Mouse (Mus musculus) intestine, postnatal 0 days (tissue): ENCODE results near the gene Tln2. TPM values are rescaled to one million over a fixed set of nuclear protein-coding genes. Genes with fewer than 3 reads are reported as not detected.

Experiments used
- ATAC-seq: fragments of 200-750 bp; cut with Nextera tagmentation; 2 replicates; pipeline ENCODE4 v1.8.0; 2017; ENCODE audit warnings: mild to moderate bottlenecking, moderate TSS enrichment, moderate library complexity
- H3K27ac ChIP-seq: fragments of 300-500 bp; sonication (generic); 2 replicates; pipeline ENCODE4 v1.5.1; 2014; ENCODE audit warnings: mild to moderate bottlenecking, low read depth, low read length, moderate library complexity
- H3K27me3 ChIP-seq: fragments of 300-500 bp; sonication (generic); replicated peaks from 2 replicates; pipeline ENCODE4 v1.6.1; 2014; ENCODE audit warnings: low read length, mixed read lengths; ENCODE audit not compliant: control insufficient read depth, insufficient read depth
- H3K36me3 ChIP-seq: fragments of 300-500 bp; sonication (generic); 2 replicates; pipeline ENCODE4 v1.6.1; 2014; ENCODE audit warnings: mild to moderate bottlenecking, moderate library complexity; ENCODE audit not compliant: control insufficient read depth, insufficient read depth
- H3K4me1 ChIP-seq: fragments of 300-500 bp; sonication (generic); replicated peaks from 2 replicates; pipeline ENCODE4 v1.6.1; 2014; ENCODE audit warnings: antibody characterized with exemption, low read length, mixed read lengths; ENCODE audit not compliant: control insufficient read depth, insufficient read depth
- H3K4me2 ChIP-seq: fragments of 300-500 bp; sonication (generic); replicated peaks from 2 replicates; pipeline ENCODE4 v1.6.1; 2014; ENCODE audit warnings: low read depth, mild to moderate bottlenecking, moderate library complexity
- H3K4me3 ChIP-seq: fragments of 300-500 bp; sonication (generic); 2 replicates; pipeline ENCODE4 v1.5.1; 2014; ENCODE audit warnings: low read depth, low read length
- H3K9ac ChIP-seq: fragments of 300-500 bp; sonication (generic); 2 replicates; pipeline ENCODE4 v1.6.1; 2014; ENCODE audit warnings: mild to moderate bottlenecking, low read depth, low read length
- H3K9me3 ChIP-seq: fragments of 300-500 bp; sonication (generic); 2 replicates; pipeline ENCODE4 v1.6.1; 2016; ENCODE audit warnings: mixed run types; ENCODE audit not compliant: control insufficient read depth
- CTCF ChIP-seq: sonication (generic); IDR thresholded peaks from 2 replicates; pipeline ENCODE4 v1.5.1; 2016; ENCODE audit warnings: low read depth, mild to moderate bottlenecking, control low read depth, antibody characterized with exemption, moderate library complexity
- WGBS: fragments of 180-500 bp; shearing (Covaris S2); extraction: QIAGEN DNeasy Blood & Tissue Kit; methylation state at CpG from one replicate; pipeline ENCODE4 v1.1.7; 2014; 5-methylcytosine and 5-hydroxymethylcytosine counted together
- polyA plus RNA-seq: library from polyadenylated mRNA; unstranded; fragments of >200 nt; fragmentation: Nextera tagmentation; extraction: Ambion mirVana; gene quantifications from 2 replicates; pipeline ENCODE4 v1.2.1, GENCODE M21; 2015

Gene Tln2
- polyA plus RNA-seq, 1 experiment from 2014 or later, result 8.8 TPM

GRCm38 (mm10) chr9:67602347-67602746, 42.8 kb upstream of the Tln2 start:
- Histone ChIP-seq H3K9me3 (no peaks in the 10 kb centered on the region), H3K4me2 (no peak overlapping the region), H3K27ac (no peak overlapping the region), H3K4me3 (no peak overlapping the region), H3K9ac (no peak overlapping the region), H3K27me3 (no peaks in the 10 kb centered on the region), H3K4me1 (no peaks in the 10 kb centered on the region), H3K36me3 (no peaks in the 10 kb centered on the region)
- no peak for ATAC-seq
- no peak for TF ChIP-seq CTCF
- 90% methylated on average over 5 of the region's 5 CpGs for WGBS

- Histone ChIP-seq H3K9me3 (no peaks in the 10 kb centered on the region), H3K4me1 (no peaks in the 10 kb centered on the region), H3K27me3 (no peaks in the 10 kb centered on the region), H3K4me2 (no peak overlapping the region), H3K27ac (no peak overlapping the region), H3K4me3 (no peak overlapping the region), H3K9ac (no peak overlapping the region), H3K36me3 (no peaks in the 10 kb centered on the region)
- 79% methylated on average over 5 of the region's 5 CpGs for WGBS
- no peak for TF ChIP-seq CTCF
- ATAC-seq, result no peak
Measured at GRCm38 (mm10) chr9:67595221-67595620, 35.7 kb upstream of the Tln2 start.

- Histone ChIP-seq H3K4me3 (no peak overlapping the region), H3K9ac (no peak overlapping the region), H3K9me3 (no peaks in the 10 kb centered on the region), H3K27ac (no peak overlapping the region), H3K36me3 (no peaks in the 10 kb centered on the region), H3K4me2 (no peak overlapping the region), H3K4me1 (no peaks in the 10 kb centered on the region), H3K27me3 (no peaks in the 10 kb centered on the region)
- WGBS, result 71% methylated on average over 9 of the region's 9 CpGs
- TF ChIP-seq CTCF, result no peak
- no peak for ATAC-seq
Measured at GRCm38 (mm10) chr9:67593469-67594141, 34.1 kb upstream of the Tln2 start.

DNA sequence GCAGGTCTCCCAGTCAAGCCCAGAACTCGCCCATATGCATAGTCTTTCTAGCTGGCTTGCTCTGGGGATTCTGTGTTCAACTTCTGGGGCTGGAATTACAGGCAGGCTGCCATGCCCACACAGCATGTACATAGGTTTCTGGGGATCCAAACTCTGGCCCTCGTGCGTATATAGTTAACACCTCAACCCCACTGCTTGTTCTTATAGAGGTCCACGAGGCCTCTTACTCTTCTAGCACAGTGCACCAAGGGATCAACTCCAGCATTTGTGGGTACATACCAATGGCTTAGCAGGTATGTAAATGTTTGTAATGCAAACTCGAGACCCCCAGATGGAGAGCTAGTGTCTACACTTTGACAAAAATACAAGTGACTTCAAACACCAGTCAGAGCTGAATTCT, 33.2 kb upstream of the Tln2 start:
- Histone ChIP-seq H3K9me3 (no peaks in the 10 kb centered on the region), H3K4me2 (no peak overlapping the region), H3K4me3 (no peak overlapping the region), H3K36me3 (no peaks in the 10 kb centered on the region), H3K4me1 (no peaks in the 10 kb centered on the region), H3K9ac (no peak overlapping the region), H3K27ac (no peak overlapping the region), H3K27me3 (no peaks in the 10 kb centered on the region)
- ATAC-seq, result no peak
- 88% methylated on average over 5 of the region's 5 CpGs for WGBS
- TF ChIP-seq CTCF, result no peak

DNA sequence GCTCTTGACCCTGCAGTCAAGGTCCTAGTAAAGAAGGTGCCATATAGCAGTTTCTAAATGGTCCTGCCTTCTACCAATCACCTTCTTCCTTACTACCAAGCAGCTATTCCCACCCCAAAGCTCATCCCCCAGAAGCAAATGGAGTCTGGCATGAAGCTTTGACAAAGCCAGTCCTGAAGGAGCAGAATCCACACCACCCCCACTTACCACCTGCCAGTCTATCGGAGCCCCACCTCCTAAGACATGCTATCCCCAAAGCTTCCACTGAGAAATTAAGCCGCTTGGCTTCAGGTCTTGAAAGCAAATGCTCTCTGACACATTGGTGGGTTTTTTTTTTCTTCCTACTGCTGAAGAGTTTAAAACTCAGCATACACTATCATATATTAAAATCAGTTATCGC, 27.6 kb upstream of the Tln2 start:
- Histone ChIP-seq H3K9ac (no peak overlapping the region), H3K4me1 (no peaks in the 10 kb centered on the region), H3K4me3 (no peak overlapping the region), H3K27ac (no peak overlapping the region), H3K27me3 (no peaks in the 10 kb centered on the region), H3K9me3 (no peaks in the 10 kb centered on the region), H3K36me3 (no peaks in the 10 kb centered on the region), H3K4me2 (no peak overlapping the region)
- WGBS, result 92% methylated on average over 3 of the region's 3 CpGs
- no peak for ATAC-seq
- no peak for TF ChIP-seq CTCF

DNA sequence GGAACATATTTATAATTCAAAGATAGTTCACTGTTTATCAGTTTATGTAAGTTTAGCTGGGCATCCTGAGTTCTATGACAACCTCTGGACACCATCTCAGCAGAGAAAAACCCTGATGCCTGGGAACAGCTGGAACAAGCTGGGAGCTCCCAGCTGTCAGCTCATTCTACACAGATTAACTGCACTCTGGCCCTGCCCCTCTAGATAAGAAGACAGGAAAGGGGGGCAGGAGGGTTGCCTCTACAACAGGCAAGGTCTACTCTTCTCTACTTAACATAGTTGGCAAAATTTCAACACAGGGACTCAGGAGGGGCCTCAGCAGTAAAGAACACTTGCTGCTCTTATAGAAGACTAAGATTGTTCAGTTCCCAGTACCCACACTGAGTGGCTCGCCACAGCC, 27.0 kb upstream of the Tln2 start:
- Histone ChIP-seq H3K4me3 (no peak overlapping the region), H3K9me3 (no peaks in the 10 kb centered on the region), H3K9ac (no peak overlapping the region), H3K36me3 (no peaks in the 10 kb centered on the region), H3K27me3 (no peaks in the 10 kb centered on the region), H3K27ac (no peak overlapping the region), H3K4me1 (no peaks in the 10 kb centered on the region), H3K4me2 (no peak overlapping the region)
- no peak for ATAC-seq
- TF ChIP-seq CTCF, result no peak
- 36% methylated on average over 1 of the region's 1 CpGs for WGBS

- no peak overlapping the region for H3K4me2 ChIP-seq
- H3K27ac ChIP-seq, result no peak overlapping the region
- H3K9ac ChIP-seq, result no peak overlapping the region
- no peaks in the 10 kb centered on the region for H3K27me3 ChIP-seq
- H3K36me3 ChIP-seq, result no peaks in the 10 kb centered on the region
- no peak overlapping the region for H3K4me3 ChIP-seq
- no peaks in the 10 kb centered on the region for H3K4me1 ChIP-seq
- WGBS, result 73% methylated on average over 10 of the region's 10 CpGs
- H3K9me3 ChIP-seq, result no peaks in the 10 kb centered on the region
- no peak for TF ChIP-seq CTCF
- ATAC-seq, result no peak
Measured at GRCm38 (mm10) chr9:67584871-67585270, 25.4 kb upstream of the Tln2 start.
